Mouse (Mus musculus): Measurements from ENCODE around the gene Lsmem1. TPM values are rescaled to one million over a fixed set of nuclear protein-coding genes. Genes with fewer than 3 reads are reported as not detected.

Gene Lsmem1
- 0.25 and 0.26 TPM in 2 replicates for polyA plus RNA-seq (2012; rRNA removed)

- TF ChIP-seq CTCF (IDR thresholded peaks at IDR 0.05; ENCODE audit: borderline replicate concordance, extremely low read depth, insufficient read depth, insufficient read length) (no peak), POLR2A (IDR thresholded peaks at IDR 0.05; ENCODE audit: borderline replicate concordance, extremely low read depth, insufficient read depth, insufficient read length, poor library complexity, severe bottlenecking) (no peak)
- DNase-seq (ENCODE audit: low read depth) = peak; percentile 27
Observed at GRCm38 (mm10) chr12:40199302-40199701, at the start of gene Lsmem1. Gene Lsmem1 (minus strand): TSS chr12:40199490.

GRCm38 (mm10) chr12:40248454-40249180 lies 49.3 kb upstream of the Lsmem1 start, which contains the start of gene Ifrd1:
Gene Ifrd1 (minus strand): TSS chr12:40248504.
- no peak for DNase-seq (ENCODE audit: low read depth)
- no peak for TF ChIP-seq POLR2A (IDR thresholded peaks at IDR 0.05; ENCODE audit: borderline replicate concordance, extremely low read depth, insufficient read depth, insufficient read length, poor library complexity, severe bottlenecking)
- TF ChIP-seq CTCF (IDR thresholded peaks at IDR 0.05; ENCODE audit: borderline replicate concordance, extremely low read depth, insufficient read depth, insufficient read length) = no peak

DNA sequence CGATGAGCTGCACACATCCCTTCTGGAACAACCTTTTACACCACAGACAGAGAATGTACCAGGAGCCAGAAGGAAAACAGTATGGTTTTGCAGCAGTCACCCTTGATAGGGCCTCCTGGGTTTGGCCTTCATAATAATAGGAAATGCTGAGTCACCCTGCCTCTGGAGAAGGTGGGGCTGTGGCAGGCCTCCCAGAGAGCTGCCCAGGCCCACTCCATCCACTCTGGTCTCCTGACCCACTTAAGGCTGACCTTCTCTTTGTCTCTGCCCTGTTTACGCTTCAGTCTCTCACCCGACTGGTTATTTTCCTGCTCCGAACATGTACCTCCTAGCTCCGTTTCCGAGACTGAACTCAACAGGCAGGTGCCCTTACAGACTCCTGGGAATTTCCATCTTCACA lies 48.7 kb upstream of the Lsmem1 start:
- no peak for DNase-seq (ENCODE audit: low read depth)
- TF ChIP-seq POLR2A (IDR thresholded peaks at IDR 0.05; ENCODE audit: borderline replicate concordance, extremely low read depth, insufficient read depth, insufficient read length, poor library complexity, severe bottlenecking) = no peak
- no peak for TF ChIP-seq CTCF (IDR thresholded peaks at IDR 0.05; ENCODE audit: borderline replicate concordance, extremely low read depth, insufficient read depth, insufficient read length)

GRCm38 (mm10) chr12:40247384-40247783 lies 48.1 kb upstream of the Lsmem1 start:
- TF ChIP-seq CTCF (IDR thresholded peaks at IDR 0.05; ENCODE audit: borderline replicate concordance, extremely low read depth, insufficient read depth, insufficient read length) (no peak), POLR2A (IDR thresholded peaks at IDR 0.05; ENCODE audit: borderline replicate concordance, extremely low read depth, insufficient read depth, insufficient read length, poor library complexity, severe bottlenecking) (no peak)
- DNase-seq (ENCODE audit: low read depth) = no peak

- no peak for DNase-seq (ENCODE audit: low read depth)
- no peak for TF ChIP-seq CTCF (IDR thresholded peaks at IDR 0.05; ENCODE audit: borderline replicate concordance, extremely low read depth, insufficient read depth, insufficient read length)
- TF ChIP-seq POLR2A (IDR thresholded peaks at IDR 0.05; ENCODE audit: borderline replicate concordance, extremely low read depth, insufficient read depth, insufficient read length, poor library complexity, severe bottlenecking) = no peak
Observed at GRCm38 (mm10) chr12:40245434-40245970, 46.2 kb upstream of the Lsmem1 start.

DNA sequence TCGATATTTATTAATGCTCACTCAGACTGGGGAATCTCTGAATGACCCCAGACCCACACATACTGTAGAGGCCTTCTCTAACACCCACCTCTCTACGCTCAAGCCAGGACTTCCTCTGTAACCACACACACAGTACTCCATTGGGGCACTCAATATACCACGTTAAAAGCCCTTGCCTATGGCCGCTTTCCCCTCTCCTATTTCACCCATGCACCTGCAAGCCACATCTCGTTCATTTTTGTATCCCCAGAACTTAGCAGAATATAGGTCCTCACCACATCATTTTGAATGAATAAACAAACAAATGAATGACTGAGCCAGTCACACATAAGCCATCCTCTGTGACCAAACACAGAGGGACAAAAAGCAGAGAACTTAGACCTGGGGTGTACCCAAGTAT lies 45.6 kb upstream of the Lsmem1 start:
- DNase-seq (ENCODE audit: low read depth) = no peak
- no peak for TF ChIP-seq CTCF (IDR thresholded peaks at IDR 0.05; ENCODE audit: borderline replicate concordance, extremely low read depth, insufficient read depth, insufficient read length)
- no peak for TF ChIP-seq POLR2A (IDR thresholded peaks at IDR 0.05; ENCODE audit: borderline replicate concordance, extremely low read depth, insufficient read depth, insufficient read length, poor library complexity, severe bottlenecking)

- TF ChIP-seq POLR2A (IDR thresholded peaks at IDR 0.05; ENCODE audit: borderline replicate concordance, extremely low read depth, insufficient read depth, insufficient read length, poor library complexity, severe bottlenecking) (no peak), CTCF (IDR thresholded peaks at IDR 0.05; ENCODE audit: borderline replicate concordance, extremely low read depth, insufficient read depth, insufficient read length) (no peak)
- peak; percentile 81 for DNase-seq (ENCODE audit: low read depth)
Observed at GRCm38 (mm10) chr12:40243821-40244221, 44.5 kb upstream of the Lsmem1 start.

DNA sequence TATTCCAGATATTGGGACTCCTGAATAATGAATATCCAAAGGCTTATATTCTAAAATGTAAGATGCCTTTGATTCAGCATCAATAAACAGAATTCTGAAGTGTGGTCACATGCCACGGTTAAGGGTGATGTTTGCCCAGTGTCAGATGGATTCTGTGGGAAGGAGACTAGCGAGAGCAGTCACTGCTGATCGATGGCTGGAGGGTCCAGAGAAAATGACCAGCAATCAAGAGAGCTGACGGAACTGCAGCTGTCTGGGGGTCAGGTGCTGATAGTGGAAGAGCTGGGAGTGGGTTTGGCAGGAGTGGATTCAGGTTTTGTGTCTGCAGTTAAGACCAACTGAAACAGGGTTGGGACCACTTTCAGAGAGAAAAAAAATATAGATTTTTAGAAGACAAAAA lies 44.0 kb upstream of the Lsmem1 start:
- no peak for DNase-seq (ENCODE audit: low read depth)
- TF ChIP-seq CTCF (IDR thresholded peaks at IDR 0.05; ENCODE audit: borderline replicate concordance, extremely low read depth, insufficient read depth, insufficient read length) = no peak
- no peak for TF ChIP-seq POLR2A (IDR thresholded peaks at IDR 0.05; ENCODE audit: borderline replicate concordance, extremely low read depth, insufficient read depth, insufficient read length, poor library complexity, severe bottlenecking)

GRCm38 (mm10) chr12:40239161-40239560 lies 39.9 kb upstream of the Lsmem1 start:
- no peak for DNase-seq (ENCODE audit: low read depth)
- TF ChIP-seq POLR2A (IDR thresholded peaks at IDR 0.05; ENCODE audit: borderline replicate concordance, extremely low read depth, insufficient read depth, insufficient read length, poor library complexity, severe bottlenecking) (no peak), CTCF (IDR thresholded peaks at IDR 0.05; ENCODE audit: borderline replicate concordance, extremely low read depth, insufficient read depth, insufficient read length) (no peak)

- TF ChIP-seq POLR2A (IDR thresholded peaks at IDR 0.05; ENCODE audit: borderline replicate concordance, extremely low read depth, insufficient read depth, insufficient read length, poor library complexity, severe bottlenecking) (no peak), CTCF (IDR thresholded peaks at IDR 0.05; ENCODE audit: borderline replicate concordance, extremely low read depth, insufficient read depth, insufficient read length) (no peak)
Observed at GRCm38 (mm10) chr12:40232231-40232630, 32.9 kb upstream of the Lsmem1 start.

GRCm38 (mm10) chr12:40231632-40232031 lies 32.3 kb upstream of the Lsmem1 start:
- TF ChIP-seq POLR2A (IDR thresholded peaks at IDR 0.05; ENCODE audit: borderline replicate concordance, extremely low read depth, insufficient read depth, insufficient read length, poor library complexity, severe bottlenecking) (no peak), CTCF (IDR thresholded peaks at IDR 0.05; ENCODE audit: borderline replicate concordance, extremely low read depth, insufficient read depth, insufficient read length) (no peak)

More at GRCm38 (mm10) chr12:40232231-40232630, 32.9 kb upstream of the Lsmem1 start:
- no peak for DNase-seq (ENCODE audit: low read depth)

More at GRCm38 (mm10) chr12:40231632-40232031, 32.3 kb upstream of the Lsmem1 start:
- no peak for DNase-seq (ENCODE audit: low read depth)

Measured in brain, embryonic 14.5 days (tissue).